Mouse (Mus musculus): ENCODE data around the gene Thsd4.

DNA sequence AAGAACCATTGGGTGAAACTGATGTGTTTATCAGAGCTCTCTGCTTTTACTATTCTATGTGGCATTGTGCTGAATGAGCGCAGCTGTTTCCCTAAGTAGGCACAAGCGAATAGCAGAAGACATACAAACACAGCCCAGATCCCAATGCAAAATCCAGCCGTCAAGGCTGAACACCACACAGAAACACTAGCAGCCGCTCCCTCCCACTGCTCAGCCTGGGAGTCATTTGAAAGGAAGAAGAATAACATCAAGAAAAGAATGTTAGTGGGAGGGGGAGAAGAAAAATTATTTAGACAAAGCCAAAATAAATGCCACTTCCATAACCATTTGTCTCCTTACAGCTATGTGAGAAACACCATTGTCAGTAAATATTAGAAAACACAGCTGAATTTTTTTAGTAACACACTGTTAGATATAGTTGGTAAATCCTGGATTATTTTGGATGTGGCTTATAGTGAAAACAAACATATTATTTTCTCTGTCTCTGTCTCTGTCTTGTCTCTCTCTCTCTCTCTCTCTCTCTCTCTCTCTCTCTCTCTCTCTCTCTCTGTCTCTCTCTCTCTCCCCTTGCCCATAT lies 148.6 kb downstream of the Thsd4 start:
- no peak for TF ChIP-seq CTCF (conservative IDR thresholded peaks at IDR 0.05; ENCODE audit: insufficient read depth, insufficient read length, low read depth, low read length)
- no peak for TF ChIP-seq POLR2A (IDR thresholded peaks at IDR 0.05; ENCODE audit: low read depth, low read length)
